Mouse (Mus musculus) right cerebral cortex, postnatal 36 days (tissue): Measurements from ENCODE around the gene 6430550D23Rik.

Experiments used
- DNase-seq, 2 experiments: peaks; one replicate each; pipeline ENCODE4 v3.0.0; 2022; ENCODE audit warnings: low spot score in 2 of 2, mixed read lengths in 1 of 2

6430550D23Rik gene

GRCm38 (mm10) chr2:156007888-156008532, at the start of gene 6430550D23Rik, which contains the start of gene Ergic3:
Gene 6430550D23Rik (minus strand): TSS chr2:156007977.
Gene Ergic3 (plus strand): TSS chr2:156008045.
- peak; percentile 97 to 98 for DNase-seq

DNA sequence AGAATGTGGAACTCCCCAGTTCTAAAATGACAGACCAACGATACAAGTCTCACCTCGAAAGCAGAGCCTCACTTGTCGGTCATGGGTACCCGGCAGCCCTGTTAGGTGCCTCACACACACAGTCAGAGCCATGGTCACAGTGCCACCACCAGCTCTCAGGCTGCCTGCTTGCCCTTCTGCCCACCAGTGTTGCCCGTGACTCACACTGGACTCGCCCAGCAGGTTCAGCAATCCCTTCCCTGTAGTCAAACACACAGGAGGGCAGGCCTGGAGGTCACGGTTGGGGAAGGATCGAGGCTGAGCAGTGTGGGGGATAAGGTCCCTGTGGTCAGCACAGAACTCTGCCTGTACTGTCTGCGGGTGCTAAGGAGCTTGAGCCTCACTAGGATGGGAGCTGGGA, 45.0 kb upstream of the 6430550D23Rik start, which contains the start of gene Fer1l4:
TSS of gene Fer1l4 (minus strand) at position 132 of the 400 bp plus-strand sequence.
- no peak for DNase-seq

- DNase-seq, result no peak
Observed at GRCm38 (mm10) chr2:156047929-156048328, 40.2 kb upstream of the 6430550D23Rik start.

DNA sequence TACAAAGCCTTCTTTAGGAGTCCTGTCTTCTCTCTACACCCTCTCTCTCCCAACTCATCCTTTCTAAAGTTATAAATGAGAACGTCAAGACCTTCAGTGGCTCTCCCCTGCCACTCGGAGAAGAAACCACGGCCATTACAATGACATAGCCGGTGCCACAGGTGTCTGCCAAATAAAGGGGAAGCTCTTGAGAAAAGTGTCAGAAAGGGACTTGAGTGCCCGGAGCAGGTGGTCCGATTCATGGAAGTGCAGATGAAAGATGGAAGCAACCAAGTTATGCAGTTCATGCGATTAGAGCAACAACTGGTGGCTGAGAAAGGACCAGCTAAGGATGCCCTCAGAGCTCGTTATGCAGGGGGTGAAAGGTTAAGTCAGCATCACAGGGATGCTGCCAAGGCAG, 35.1 kb upstream of the 6430550D23Rik start:
- no peak for DNase-seq

- no peak for DNase-seq
Observed at GRCm38 (mm10) chr2:156039390-156039789, 31.6 kb upstream of the 6430550D23Rik start.

- no peak for DNase-seq
Observed at GRCm38 (mm10) chr2:156025482-156025881, 17.7 kb upstream of the 6430550D23Rik start.

GRCm38 (mm10) chr2:156021765-156022164, 14.0 kb upstream of the 6430550D23Rik start:
- no peak for DNase-seq

GRCm38 (mm10) chr2:156021219-156021618, 13.4 kb upstream of the 6430550D23Rik start:
- DNase-seq, result no peak

DNA sequence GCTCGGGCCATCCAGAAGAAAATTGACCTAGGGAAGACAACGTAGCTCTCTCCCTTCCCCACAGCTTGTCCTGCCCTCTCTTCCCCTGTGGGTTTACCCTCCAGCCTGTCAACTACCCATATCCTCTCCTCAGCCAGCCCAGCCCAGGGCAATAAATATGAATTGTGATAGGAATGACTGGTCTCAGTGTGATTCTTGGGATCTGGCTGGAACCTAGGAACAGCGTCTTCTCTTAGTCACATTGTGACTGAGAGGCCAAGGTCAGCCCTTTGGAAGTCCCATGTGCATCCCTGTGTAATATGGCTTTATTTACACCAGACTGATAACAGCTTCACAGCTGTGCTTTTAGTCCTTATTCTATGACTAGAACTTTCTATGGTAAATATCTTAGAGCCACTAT, 10.3 kb upstream of the 6430550D23Rik start:
- no peak for DNase-seq

GRCm38 (mm10) chr2:156005393-156005792, 2.4 kb downstream of the 6430550D23Rik start:
- no peak for DNase-seq

GRCm38 (mm10) chr2:155991863-155992321, 15.9 kb downstream of the 6430550D23Rik start:
- peak; percentile 43 to 49 for DNase-seq

DNA sequence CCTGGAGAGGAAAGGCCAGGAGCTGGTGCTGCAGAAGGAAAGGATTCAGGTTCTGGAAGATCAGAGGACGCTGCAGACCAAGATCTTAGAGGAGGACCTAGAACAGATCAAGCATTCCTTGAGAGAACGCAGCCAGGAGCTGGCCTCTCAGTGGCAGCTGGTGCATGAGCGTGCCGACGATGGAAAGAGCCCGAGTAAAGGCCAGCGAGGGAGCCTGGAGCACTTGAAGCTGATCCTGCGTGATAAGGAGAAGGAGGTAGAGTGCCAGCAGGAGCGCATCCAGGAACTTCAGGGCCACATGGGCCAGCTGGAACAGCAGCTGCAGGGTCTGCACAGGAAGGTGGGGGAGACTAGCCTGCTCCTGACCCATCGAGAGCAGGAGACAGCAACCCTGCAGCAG, 16.6 kb downstream of the 6430550D23Rik start:
- no peak for DNase-seq

DNA sequence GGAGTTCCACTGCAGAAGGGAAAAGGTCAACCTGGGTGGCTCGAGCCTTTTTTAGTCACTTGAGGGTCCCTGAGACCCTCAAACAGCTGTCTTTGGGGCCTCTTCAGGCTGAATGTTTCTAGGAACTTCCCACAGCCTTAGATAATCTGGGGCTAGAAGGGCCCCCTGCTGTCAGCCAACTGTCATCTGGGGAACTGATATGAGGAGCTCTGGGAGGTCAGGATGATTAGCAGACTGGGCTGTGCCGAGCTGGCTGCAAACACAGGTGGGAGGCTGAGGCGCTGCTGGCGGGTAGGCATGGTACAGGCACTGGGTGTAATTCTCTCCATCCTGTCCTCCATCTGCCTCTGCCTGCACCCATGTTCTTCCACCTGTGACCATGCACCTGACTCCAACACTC, 18.7 kb downstream of the 6430550D23Rik start:
- no peak for DNase-seq

GRCm38 (mm10) chr2:155987131-155987530, 20.6 kb downstream of the 6430550D23Rik start:
- no peak for DNase-seq

GRCm38 (mm10) chr2:155985776-155986175, 22.0 kb downstream of the 6430550D23Rik start:
- no peak for DNase-seq

DNA sequence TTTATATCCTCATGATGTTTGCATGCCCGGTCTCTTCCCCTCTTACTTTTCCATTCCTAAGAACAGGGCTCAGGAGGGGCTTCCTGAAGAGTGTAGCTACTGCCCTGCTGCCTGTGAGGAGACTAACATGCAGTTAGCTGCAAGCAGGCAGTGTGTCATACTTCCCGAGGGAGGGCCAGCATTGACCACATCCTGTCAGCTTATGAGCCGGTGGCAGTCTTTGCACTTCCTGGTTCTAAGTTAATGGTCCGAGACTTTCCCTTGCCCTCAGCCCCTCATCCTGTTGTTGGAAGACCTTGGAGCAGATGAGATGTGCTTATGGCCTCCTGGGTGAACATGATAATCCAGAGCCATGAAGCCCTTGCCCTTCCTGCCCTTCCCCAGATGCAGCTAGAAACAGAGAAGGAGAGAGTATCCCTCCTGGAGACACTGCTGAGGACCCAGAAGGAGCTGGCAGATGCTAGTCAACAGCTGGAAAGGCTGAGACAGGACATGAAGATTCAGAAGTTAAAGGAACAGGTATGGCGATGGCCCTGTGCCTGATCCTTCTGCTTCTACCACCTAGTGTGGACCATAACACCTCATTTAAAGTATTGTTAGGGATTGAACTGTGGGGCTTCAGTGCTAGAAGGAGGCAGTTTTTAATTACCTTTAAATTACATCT, 28.3 kb downstream of the 6430550D23Rik start:
- no peak for DNase-seq

DNA sequence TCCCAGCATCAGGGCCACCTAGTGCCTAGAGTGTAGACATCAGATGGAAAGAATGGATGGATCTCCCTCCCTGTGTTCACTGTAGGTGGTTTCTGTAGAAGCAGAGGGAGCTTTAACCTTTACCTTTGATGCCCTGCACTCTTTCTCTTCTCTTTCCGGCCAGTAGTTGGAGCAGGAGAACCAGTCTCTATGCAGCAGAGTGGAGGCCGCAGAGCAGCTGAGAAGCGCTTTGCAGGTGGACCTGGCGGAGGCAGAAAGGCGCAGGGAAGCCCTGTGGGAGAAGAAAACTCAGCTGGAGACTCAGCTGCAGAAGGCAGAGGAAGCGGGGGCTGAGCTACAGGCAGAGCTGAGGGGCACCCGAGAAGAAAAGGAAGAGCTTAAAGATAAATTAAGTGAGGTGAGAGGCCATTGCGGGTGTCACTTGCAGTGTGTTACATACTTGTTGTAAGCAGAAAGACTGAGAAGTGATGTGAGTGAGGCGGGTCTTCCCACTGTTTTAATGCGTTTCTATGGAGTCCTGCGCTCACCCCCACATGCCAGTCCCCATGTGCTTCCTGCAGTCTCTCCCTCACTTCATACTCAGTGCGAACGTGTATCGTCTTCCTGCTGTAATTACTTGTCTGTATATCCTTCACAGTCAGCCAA, 33.6 kb downstream of the 6430550D23Rik start:
- no peak for DNase-seq

- no peak for DNase-seq
Observed at GRCm38 (mm10) chr2:155973348-155973747, 34.4 kb downstream of the 6430550D23Rik start.

DNA sequence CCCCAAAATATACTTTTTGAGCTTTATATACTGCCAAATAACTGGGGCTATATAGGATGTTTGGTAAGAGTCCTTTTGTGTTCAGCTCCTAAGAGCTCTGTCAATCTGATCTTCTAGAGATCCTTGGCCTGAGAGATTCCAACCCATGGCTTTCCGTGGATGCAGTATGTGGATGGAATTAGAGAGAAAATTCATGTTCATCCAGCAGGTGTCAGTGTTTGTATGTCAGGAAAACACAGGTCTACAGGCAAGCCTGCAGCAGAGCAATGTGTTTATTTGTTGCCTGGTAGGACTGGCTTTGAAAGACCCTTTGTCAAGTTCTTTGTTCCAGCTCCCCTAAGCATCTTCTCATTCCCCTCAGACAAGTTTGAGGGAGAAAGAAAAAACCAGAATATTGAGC, 44.8 kb downstream of the 6430550D23Rik start:
- no peak for DNase-seq

GRCm38 (mm10) chr2:155961862-155962261, 45.9 kb downstream of the 6430550D23Rik start:
- DNase-seq, result no peak

DNA sequence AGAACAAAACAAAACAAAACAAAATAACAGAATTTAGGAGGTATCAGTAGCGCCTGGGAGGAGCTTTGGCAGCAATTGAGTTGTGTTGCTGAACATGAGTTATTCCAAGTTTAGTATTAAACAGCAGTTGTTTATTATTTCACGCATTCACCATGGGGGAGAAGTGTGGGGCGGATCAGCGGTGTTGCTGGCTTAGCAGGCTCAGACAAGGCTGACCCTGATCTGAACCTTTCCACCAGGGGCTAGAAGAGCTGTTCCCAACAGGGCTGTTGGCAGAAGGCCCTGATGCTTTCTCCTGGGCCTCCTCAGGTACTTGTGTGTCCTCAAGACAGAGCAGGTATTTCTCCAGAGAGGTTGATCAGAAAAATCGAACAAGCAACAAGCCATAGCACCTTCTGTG, 47.8 kb downstream of the 6430550D23Rik start:
- no peak for DNase-seq
